Mouse (Mus musculus) kidney, postnatal 25 days (tissue): ENCODE measurements around the gene 4931408C20Rik.

Experiments used
- DNase-seq, 2 experiments: peaks; one replicate each; pipeline ENCODE4 v3.0.0; 2021; ENCODE audit warnings: mixed read lengths in 2 of 2

The 4931408C20Rik gene

DNA sequence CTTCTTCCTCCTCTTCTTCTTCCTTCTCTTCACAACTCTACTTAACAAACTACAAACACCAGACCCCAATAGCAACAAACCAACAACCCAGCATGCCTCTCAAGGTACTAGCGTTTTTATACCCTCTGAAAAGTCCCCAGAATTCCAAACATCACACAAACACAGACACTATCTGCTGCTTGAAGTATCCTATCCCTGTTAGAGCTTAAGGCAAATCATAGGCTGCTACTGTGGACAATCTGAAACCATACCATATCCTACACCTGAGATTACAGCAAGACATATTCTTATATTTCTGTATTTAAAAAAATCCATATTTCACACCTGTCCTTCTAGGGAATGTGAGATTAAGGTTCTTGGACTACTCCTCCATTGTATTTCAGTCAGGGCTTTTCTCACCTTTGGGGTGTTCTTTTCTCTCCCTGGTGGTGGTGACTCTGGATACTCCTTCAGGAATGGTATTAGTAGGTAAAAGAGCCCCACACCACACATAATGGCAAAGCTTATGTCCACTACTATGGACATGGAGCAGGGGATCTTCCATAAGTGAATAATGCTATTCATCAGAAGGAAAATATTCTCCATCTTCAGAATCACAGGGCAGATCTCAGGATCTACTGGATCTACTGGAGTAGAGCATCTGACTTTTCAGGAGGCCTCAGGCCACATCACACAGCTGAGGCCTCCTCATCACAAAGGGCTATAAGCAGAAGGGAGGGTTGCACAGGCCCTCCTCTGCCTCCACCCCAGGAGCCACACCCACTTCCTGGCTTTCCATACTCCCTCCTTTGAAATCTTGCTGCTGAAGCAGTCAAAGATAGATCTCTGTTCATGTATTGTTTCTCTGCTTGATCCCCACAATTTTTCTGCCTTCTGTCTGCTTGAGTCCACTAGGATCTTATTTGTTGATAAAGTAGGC, at the start of gene 4931408C20Rik:
Gene 4931408C20Rik (minus strand): TSS at position 619 of the 919 bp plus-strand sequence.
- peak; percentile 2 to 40 for DNase-seq

DNA sequence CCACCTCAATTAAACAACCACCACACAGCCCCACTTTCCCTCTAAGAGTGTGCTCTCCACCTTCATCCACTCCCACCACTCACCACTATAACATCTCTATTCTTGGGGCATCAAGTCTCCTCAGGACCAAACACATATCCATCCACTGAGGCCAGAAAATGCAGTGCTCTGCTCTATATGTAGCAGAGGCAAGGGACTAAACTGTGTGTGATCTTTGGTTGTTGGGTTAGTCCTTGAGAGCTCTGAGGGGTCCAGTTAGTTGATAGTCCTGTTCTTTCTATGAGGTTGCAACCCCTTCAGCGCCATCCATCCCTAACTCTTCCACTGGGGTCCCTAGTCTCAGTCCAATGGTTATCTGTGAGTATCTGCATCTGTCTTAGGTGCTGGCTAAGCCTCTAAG, 666 bp upstream of the 4931408C20Rik start:
- DNase-seq: peak; percentile 2 to 31

DNA sequence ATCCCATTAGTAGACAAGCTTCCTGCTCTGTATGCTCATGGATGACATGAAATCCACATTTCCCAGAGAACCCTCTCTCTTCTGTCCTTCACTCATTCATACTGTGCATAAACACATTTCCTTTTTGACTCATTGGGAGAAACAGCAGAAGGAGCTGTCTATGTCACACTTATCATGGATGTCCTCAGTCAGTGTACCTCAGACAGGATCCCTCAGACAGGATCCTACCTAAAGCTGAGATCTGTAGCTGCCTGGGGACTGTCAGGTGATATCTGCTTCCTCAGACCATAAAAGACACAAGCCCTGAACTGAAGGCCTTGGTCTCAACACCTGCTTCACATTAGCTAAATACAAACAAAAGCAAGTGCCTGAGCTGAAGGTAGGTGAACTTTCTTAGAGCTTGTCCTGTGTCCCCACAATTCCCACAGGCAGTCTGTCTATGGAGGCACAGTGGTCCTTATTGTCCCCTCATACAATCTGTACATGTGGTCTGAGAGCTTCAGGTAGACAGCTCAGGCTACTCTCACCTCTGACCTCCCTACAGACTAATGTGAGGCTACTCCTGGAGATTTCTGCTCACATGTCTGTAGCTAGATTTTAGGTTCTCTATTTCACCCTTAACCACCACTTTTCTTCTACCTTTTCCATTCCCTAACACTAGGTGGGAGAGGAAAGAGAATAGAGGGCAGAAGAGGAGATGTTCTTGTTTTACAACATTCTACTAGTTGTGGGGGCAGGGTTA, 1.1 kb downstream of the 4931408C20Rik start:
- DNase-seq: peak in 1 of 2 experiments; percentile 30

DNA sequence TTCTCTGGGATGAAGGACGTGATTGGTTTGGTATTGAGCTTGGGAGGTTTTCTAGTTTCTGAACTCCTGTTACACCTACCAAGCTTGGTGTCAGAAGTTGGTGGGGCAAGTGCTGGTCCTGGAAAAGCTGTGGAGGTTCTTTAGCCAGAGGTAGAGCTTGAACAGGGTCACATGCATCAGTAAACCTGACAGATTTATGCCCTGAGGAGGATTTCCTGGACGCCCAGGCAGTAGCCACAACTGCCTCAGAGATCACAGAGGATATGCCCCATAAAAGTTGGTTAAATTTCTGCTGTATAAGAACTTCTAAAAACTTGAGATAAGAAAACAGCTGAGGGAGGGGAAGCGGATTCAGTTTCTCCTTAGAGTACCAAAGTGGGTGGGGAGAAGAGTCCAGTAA, 1.9 kb downstream of the 4931408C20Rik start:
- DNase-seq: no peak

DNA sequence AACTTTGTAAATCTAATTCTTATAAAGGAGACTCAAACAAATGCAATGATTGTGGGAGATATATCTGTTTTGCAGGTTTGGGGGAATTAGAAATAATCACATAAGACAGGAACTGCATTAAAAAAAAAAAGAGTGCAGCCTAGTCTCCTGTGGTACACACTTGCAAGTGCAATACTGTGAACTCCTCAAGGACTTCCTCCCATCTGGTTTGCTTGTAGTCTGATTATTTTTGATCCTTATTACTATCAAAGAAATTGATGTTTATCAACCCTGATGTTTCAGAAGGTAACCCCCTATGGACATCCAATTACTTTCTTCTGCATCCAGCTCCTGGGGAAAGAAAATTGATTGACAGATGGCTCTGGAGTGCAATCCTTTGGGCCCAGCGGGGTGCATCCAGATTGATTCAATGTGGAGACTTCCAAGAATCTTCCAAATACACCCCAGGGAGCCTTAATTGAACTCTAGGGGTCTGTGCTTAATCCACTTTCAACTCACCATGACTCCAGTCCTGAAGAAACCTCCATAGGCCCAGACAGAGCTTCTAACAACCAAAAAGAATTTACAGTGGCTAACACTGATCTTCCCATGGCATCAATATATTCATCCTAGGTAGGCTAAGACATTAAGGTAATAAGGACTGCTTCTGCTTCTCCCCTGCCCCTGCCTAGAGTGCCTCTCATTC, 37.4 kb downstream of the 4931408C20Rik start:
- DNase-seq: no peak

DNA sequence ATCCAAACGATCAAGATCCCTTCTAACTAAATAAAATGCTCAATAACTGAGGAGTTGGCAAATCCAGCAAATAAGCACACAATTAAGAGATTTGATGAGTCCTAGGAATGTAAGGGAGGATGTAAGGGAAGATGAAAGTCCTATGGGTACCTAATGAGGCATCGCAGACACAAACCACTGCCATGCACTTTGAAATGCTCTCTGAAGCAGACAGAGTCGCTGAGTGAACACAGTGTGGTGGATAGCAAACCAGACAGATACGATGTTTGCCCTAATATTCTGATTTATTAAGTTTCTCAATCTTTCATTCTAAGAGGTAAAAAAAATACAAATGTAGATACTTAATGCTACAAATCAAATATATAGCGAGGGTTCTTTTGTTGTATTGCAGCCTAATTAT, 51.2 kb downstream of the 4931408C20Rik start:
- no peak for DNase-seq
